Mouse (Mus musculus): ENCODE results near the gene Rftn2. TPM values are rescaled to one million over a fixed set of nuclear protein-coding genes. Genes with fewer than 3 reads are reported as not detected.

Gene Rftn2
- total RNA-seq, 2 experiments from 2014 or later, result 2.4 to 3.3 TPM

- no peak for DNase-seq (ENCODE audit: low spot score)
Observed at GRCm38 (mm10) chr1:55173720-55174557, 52.6 kb downstream of the Rftn2 start.

DNA sequence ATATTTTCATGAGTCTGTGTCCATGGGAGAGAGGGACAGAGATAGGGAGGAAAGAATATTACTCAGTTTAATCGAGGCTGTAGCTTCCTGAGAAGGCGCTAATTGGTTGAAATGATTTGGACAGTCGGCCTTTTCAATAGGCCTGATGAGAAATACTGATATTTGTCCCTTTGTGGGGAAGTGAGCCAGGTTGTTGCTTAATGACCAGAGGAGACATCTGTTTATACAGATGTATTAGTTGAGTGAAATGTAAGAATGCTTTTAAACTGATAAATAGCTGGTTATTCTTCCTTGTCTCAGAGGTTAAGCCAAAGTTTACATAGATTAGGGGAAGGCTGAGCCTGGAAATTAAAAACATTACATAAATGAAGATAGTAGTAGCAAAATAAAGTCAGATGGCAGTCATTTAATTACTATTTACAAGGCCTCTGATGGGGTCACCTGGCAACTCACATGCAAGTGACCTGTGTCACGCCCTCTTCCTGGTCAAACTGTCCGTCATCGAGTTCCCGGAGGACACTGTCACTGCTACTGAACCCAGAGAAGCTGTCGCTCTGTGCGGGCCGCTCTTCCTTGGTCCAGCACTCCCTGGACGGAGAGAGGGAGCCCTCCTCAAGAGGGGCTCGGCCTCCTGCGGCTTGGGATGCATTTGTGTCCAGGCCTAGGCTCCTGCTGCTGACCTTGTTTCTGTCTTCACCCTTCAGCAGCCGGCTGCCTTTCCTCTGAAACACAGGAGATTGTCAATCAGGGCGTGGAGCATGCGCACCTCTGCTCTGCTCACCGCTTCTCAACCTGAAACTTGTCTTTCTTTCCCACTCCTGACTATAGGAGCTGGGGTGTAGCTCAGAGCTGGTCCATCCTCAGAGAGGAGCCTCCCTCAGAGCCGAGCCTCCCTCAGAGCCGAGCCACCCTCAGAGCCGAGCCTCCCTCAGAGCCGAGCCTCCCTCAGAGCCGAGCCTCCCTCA is 54.9 kb downstream of the Rftn2 start:
- no peak for DNase-seq (ENCODE audit: low spot score)

DNA sequence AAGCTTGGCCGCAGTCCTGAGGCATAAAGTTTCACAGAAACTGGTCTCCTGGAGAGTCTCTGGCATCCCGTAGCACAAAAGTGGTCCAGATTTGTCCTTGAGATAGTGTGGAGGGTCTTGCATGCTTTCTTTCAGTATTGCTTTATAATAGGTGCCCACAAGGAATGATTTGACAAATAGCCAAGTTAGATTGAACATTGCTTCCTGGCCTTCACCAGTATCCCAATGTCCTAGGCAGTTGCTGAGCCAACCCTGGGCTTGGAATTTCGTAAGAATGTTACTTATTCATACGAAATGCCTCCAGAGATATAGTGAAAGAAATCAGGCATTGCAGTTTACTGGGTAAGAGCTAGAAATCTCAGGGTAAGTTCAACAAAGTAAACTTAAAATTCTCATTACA is 58.0 kb downstream of the Rftn2 start:
- DNase-seq (ENCODE audit: low spot score), result no peak

DNA sequence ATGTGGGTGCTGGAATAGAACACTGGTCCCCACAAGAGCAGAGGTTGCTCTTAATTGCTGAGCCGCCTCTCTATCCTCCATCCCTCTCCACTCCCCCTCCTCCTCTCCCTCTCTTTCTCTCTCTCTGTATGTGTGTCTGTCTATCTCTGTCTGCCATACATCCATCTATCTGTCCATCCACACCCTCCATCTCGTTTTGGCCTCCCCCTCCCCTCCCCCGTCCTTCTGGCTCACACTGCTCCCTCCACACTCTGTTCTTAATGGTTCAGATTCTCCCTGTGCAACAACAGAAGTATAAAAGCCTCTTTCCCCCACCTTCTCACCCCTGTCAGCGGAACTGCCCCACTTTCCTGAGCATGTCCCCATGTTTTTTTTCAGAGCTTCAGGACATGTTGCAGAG is 59.0 kb downstream of the Rftn2 start:
- DNase-seq (ENCODE audit: low spot score), result no peak

DNA sequence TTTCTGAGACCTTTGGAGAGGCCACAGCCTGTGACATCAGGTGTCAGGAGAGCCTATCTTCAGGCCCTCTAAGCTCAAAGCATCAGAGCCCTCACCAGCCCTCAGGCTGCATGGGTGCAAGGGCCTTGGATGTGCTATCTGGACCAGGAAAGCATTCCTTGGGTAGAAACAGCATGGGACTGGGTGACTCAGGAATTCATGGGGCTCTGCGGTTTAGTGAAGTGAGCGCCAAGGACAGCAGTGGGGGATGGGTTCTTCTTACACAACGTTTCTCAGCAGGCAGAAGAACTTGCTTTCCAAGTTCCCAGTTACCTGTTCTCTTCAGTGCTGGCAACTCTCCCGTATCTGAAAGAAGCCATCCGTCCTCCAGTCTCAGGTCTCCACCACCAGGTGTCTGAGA is 62.6 kb downstream of the Rftn2 start:
- no peak for DNase-seq (ENCODE audit: low spot score)

GRCm38 (mm10) chr1:55162781-55163180 is 63.8 kb downstream of the Rftn2 start:
- no peak for DNase-seq (ENCODE audit: low spot score)

DNA sequence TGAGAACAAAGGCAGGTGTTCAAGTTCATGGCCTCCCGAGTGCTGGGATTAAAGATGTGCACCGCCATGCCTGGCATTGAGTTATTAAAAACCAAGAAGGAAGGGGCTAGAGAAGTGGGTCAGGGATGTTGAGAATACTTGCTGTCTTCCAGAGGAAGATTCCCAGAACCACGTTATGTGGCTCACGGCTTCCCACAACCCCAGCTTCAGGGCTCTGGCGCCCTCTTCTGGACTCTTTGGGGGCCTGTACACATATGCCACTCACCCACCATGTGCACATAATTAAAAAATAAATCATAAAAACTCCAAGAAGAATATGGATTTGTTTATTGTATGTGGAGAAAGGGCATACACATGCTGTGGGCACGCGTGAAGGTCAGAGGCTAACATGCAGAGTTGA is 64.7 kb downstream of the Rftn2 start:
- DNase-seq (ENCODE audit: low spot score), result no peak

- no peak for DNase-seq (ENCODE audit: low spot score)
Observed at GRCm38 (mm10) chr1:55160831-55161638, 65.5 kb downstream of the Rftn2 start.

GRCm38 (mm10) chr1:55160218-55160617 is 66.4 kb downstream of the Rftn2 start:
- no peak for DNase-seq (ENCODE audit: low spot score)

GRCm38 (mm10) chr1:55158821-55159220 is 67.8 kb downstream of the Rftn2 start:
- DNase-seq (ENCODE audit: low spot score), result no peak

- DNase-seq (ENCODE audit: low spot score), result no peak
Observed at GRCm38 (mm10) chr1:55158211-55158610, 68.4 kb downstream of the Rftn2 start.

GRCm38 (mm10) chr1:55157329-55157728 is 69.3 kb downstream of the Rftn2 start:
- DNase-seq (ENCODE audit: low spot score), result no peak

DNA sequence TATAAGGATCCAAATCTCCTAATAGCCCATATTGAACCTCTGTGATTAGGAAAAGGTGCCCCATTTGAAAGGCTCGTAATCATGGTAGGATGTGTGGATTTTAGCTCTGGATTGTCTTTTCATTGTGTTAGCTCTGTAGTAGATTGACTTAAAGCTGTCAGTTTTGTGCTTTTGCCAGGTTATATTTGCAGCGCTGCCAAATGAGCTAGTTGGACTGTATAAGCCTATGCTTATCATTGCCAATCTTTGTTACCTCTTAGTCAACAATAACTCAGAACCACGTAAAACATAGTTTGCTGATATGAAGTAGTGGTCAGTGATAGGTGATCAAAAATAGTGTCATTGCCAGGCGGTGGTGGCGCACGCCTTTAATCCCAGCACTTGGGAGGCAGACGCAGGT is 81.0 kb downstream of the Rftn2 start:
- DNase-seq (ENCODE audit: low spot score), result no peak

- no peak for DNase-seq (ENCODE audit: low spot score)
Observed at GRCm38 (mm10) chr1:55144338-55144737, 82.2 kb downstream of the Rftn2 start.

DNA sequence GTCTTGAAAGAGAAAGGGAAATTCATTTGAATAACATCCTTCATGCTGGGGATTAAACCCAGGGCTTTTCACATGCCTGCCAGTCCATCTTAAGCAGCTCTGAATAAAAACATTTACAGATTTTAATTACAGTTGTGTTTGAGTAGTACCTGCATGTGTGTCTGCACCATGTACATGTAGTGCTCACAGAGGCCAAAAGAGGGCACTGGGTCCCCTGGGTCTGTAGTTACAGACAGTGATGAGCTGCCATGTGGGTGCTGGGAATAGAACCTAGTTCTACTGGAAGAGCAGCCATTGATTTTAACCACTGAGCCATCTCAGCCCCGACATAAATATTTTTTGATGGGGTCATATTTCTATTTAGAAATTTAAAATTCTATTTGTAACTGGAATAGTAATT is 90.7 kb downstream of the Rftn2 start:
- DNase-seq (ENCODE audit: low spot score), result no peak

GRCm38 (mm10) chr1:55134301-55134700 is 92.3 kb downstream of the Rftn2 start:
- no peak for DNase-seq (ENCODE audit: low spot score)

GRCm38 (mm10) chr1:55133173-55133572 is 93.4 kb downstream of the Rftn2 start:
- no peak for DNase-seq (ENCODE audit: low spot score)

- DNase-seq (ENCODE audit: low spot score), result no peak
Observed at GRCm38 (mm10) chr1:55132308-55132707, 94.3 kb downstream of the Rftn2 start.

- no peak for DNase-seq (ENCODE audit: low spot score)
Observed at GRCm38 (mm10) chr1:55131424-55132014, 95.1 kb downstream of the Rftn2 start.

DNA sequence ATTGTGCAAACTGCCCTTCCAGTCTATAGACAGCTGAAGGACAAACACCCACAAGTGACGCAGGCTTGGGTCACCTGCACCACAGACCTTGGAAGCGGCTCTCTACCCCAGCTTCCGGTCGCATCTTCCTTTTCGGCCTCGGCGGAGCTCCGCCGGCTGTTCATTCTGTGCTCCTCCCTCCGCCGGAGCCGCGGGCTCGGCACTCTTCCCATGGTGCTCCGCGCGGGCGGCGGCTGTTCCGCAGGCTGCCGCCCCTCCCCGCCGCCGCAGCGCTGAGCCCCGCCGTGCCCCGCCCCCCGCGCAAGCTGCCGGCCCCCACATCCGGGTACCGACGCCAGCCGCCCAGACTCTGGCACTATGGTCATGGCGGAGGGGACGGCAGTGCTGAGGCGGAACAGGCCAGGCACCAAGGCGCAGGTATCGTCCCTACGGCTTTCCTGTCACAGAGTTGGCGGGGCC is 95.6 kb downstream of the Rftn2 start, which contains the start of gene Mob4:
TSS of gene Mob4 (plus strand) at position 289 of the 459 bp plus-strand sequence.
- DNase-seq (ENCODE audit: low spot score), result peak; percentile 91
